ENCODE assay signal across 20 mouse cellular contexts in the genomic region with DNA sequence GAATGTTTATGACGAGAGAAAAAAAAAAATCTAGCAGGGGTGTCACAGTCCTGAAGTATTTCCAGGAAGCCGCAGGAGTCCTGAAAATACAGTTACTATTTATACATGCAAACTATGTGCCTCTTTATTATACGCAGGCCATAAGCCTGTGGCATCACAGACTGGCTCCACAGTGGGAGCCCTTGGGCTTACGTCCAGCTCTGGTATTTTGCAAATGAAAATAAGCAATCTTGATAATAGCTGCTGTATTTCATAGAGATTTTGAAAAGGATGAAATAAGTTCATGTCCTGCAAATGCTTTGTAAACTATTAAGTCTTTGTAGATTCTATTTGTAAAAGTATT.
DNase-seq lines count a peak whose midpoint lies in the region; ATAC-seq and TF ChIP-seq lines count a peak whose summit lies in the region.
"Had no signal": no experiment of that assay in that cellular context is flagged by ENCODE, and none has a peak within 500 bp of the region (broad histone marks: within the 10 kb centered on the region; RNA-seq: fewer than 3 reads in every experiment).

No protein-coding gene starts in this region.

- H3K4me3 ChIP-seq in layer of hippocampus, adult 2 months = no peak overlapping the region
- H3K4me3 ChIP-seq: embryonic facial prominence, embryonic 10.5 days; erythroblast, embryonic 14.5 days; gastrocnemius, adult 2 months; heart, embryonic 15.5 days; liver, embryonic 13.5 days had no signal

- no peak for DNase-seq in cerebellum, adult 9-10 months
- DNase-seq in layer of hippocampus, adult 2 months (ENCODE audit: low spot score in 2 of 2) = no peak
- no peak for DNase-seq in layer of hippocampus, adult 8-10 months (ENCODE audit: low spot score in 2 of 2)
- DNase-seq in cerebellum, adult 9-11 months = peak; percentile 83
- no peak for DNase-seq in heart, adult 9 months (ENCODE audit: low spot score in 2 of 2)
- DNase-seq in lung, postnatal 25 days (ENCODE audit: low spot score) = no peak
- DNase-seq: gastrocnemius, adult 2 months; kidney, adult 9 months; kidney, postnatal 4 days; liver, embryonic 13.5 days; right cerebral cortex, postnatal 4 days; thymus, adult 2 months had no signal

- no peak for TF ChIP-seq CTCF in layer of hippocampus, adult 2 months (conservative IDR thresholded peaks at IDR 0.05)

- H3K27ac ChIP-seq in layer of hippocampus, adult 2 months = 0 out of 2 replicates have a peak overlapping the region, but pooled peaks have one; percentile 11
- H3K27ac ChIP-seq: embryonic facial prominence, embryonic 10.5 days; gastrocnemius, adult 2 months; heart, embryonic 15.5 days; liver, embryonic 13.5 days had no signal

- peak; percentile 67 for ATAC-seq in cerebellum, adult (ENCODE audit: insufficient number of reproducible peaks, low FRiP score, low TSS enrichment)
- ATAC-seq in megakaryocyte progenitor cell, adult 5-6 weeks (replicated peaks; ENCODE audit: poor library complexity) = no peak
- ATAC-seq: activated CD4-positive, CD25-positive, alpha-beta regulatory T cell, adult 4 months; inflammation-experienced regulatory T-cells, adult 6 months; lung, postnatal 0 days had no signal
